25 mouse cellular contexts compared by ENCODE assay signal in the genomic region with DNA sequence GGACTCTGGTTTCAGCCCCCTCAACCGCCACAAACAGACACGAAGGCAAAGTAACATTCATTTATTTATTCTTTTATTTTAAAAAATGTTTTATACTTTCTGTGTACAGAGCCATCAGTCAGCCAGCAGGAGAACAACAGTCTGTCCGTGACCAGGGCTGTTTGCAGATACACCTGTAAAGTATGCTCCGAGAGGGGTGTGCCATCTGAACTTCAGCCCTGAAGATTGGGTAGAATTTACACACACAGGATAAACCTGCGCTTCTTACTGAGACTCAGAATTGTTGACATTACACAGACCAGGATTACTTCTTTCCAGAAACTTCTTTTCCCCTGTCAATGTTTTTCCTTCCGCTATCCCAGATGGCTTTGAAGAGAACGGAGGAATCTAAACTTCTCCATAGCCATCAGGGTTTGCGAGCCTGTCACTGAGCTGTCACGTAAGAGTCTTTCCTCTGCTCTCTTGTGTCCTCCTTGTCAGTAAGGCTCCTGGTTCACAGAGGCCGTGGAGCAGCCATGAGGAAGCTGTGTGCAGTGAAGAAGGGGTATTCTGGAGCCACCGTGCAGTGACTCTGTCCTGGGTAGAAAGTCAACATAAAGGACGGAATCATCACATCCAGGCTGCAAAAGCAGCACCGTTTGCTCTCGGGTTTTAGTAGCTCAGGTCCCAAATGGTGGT. TPM values are rescaled to one million over a fixed set of nuclear protein-coding genes. Genes with fewer than 3 reads are reported as not detected.
DNase-seq lines count a peak whose midpoint lies in the region; ATAC-seq and TF ChIP-seq lines count a peak whose summit lies in the region.
"Had no signal": no experiment of that assay in that cellular context is flagged by ENCODE, and none has a peak within 500 bp of the region (broad histone marks: within the 10 kb centered on the region; RNA-seq: fewer than 3 reads in every experiment).

No protein-coding gene starts in this region.

- H3K4me1 ChIP-seq in intestine, postnatal 0 days (replicated peaks; ENCODE audit: control insufficient read depth, insufficient read depth, low read length), result no peaks in the 10 kb centered on the region
- H3K4me1 ChIP-seq: embryonic facial prominence, embryonic 10.5 days; forebrain, embryonic 13.5 days; forebrain, embryonic 15.5 days had no signal

- no peak for TF ChIP-seq CTCF in intestine, postnatal 0 days (IDR thresholded peaks at IDR 0.05; ENCODE audit: low read depth)

- H3K4me2 ChIP-seq in intestine, postnatal 0 days (replicated peaks; ENCODE audit: low read depth), result peak overlapping the region; percentile 21
- H3K4me2 ChIP-seq: embryonic facial prominence, embryonic 12.5 days; forebrain, embryonic 13.5 days; forebrain, embryonic 15.5 days had no signal

- peak; percentile 57; the same call in 1 of the 2 replicates for ATAC-seq in intestine, postnatal 0 days
- ATAC-seq: activated CD4-positive, CD25-positive, alpha-beta regulatory T cell, adult 4 months; CD4-positive, CD25-positive, alpha-beta regulatory T cell, adult 4 months; forebrain, embryonic 13.5 days; forebrain, embryonic 15.5 days; Patski had no signal

- H3K27ac ChIP-seq in intestine, postnatal 0 days (ENCODE audit: low read depth, low read length), result 0 out of 2 replicates have a peak overlapping the region, but pooled peaks have one; percentile 1
- H3K27ac ChIP-seq: embryonic facial prominence, embryonic 10.5 days; embryonic facial prominence, embryonic 12.5 days; forebrain, embryonic 13.5 days; forebrain, embryonic 15.5 days had no signal

- H3K36me3 ChIP-seq in intestine, postnatal 0 days (ENCODE audit: control insufficient read depth, insufficient read depth), result no peaks in the 10 kb centered on the region
- H3K36me3 ChIP-seq: embryonic facial prominence, embryonic 10.5 days; embryonic facial prominence, embryonic 12.5 days; forebrain, embryonic 15.5 days; G1E had no signal

- H3K27me3 ChIP-seq in intestine, postnatal 0 days (replicated peaks; ENCODE audit: control insufficient read depth, insufficient read depth, low read length), result no peaks in the 10 kb centered on the region
- H3K27me3 ChIP-seq: CH12.LX; embryonic facial prominence, embryonic 12.5 days; forebrain, embryonic 13.5 days; forebrain, embryonic 15.5 days; Patski had no signal

- no peak overlapping the region for H3K9ac ChIP-seq in intestine, postnatal 0 days (ENCODE audit: low read depth, low read length)
- H3K9ac ChIP-seq: embryonic facial prominence, embryonic 12.5 days; forebrain, embryonic 13.5 days; forebrain, embryonic 15.5 days had no signal

- WGBS in intestine, postnatal 0 days, result 40% methylated on average over 14 of the region's 14 CpGs

- no peak overlapping the region for H3K4me3 ChIP-seq in intestine, postnatal 0 days (ENCODE audit: low read depth, low read length)
- H3K4me3 ChIP-seq: embryonic facial prominence, embryonic 10.5 days; embryonic facial prominence, embryonic 12.5 days; forebrain, embryonic 13.5 days; forebrain, embryonic 15.5 days had no signal

- DNase-seq in heart, adult 11 months, result peak; percentile 73
- no peak for DNase-seq in heart, adult 9 months (ENCODE audit: low spot score in 2 of 2)
- peak; percentile 3 for DNase-seq in urinary bladder, adult 2 months (ENCODE audit: low spot score)
- no peak for DNase-seq in urinary bladder, adult 18-20 months (ENCODE audit: low spot score in 2 of 2)
- no peak for DNase-seq in right cerebral cortex, postnatal 36 days (ENCODE audit: low spot score in 2 of 2)
- DNase-seq: adrenal gland, adult 8-10 months; adrenal gland, postnatal 14 days; adrenal gland, postnatal 36 days; B cell, adult 2 months; cerebellum, adult 11-12 months; cerebellum, adult 2 months; cerebellum, adult 9-10 months; cerebellum, postnatal 10 days; cerebellum, postnatal 25 days had no signal

- H3K9me3 ChIP-seq in intestine, postnatal 0 days (ENCODE audit: control insufficient read depth), result no peaks in the 10 kb centered on the region
- H3K9me3 ChIP-seq: embryonic facial prominence, embryonic 10.5 days; embryonic facial prominence, embryonic 12.5 days; forebrain, embryonic 13.5 days; forebrain, embryonic 15.5 days had no signal

RNA-seq across cellular contexts. Expression of gene Gm10309, which starts 51.2 kb away (rescaled TPM):
- 0.14 and 0.24 TPM in 2 replicates for polyA plus RNA-seq in urinary bladder, adult 2 months (2012; rRNA removed)
- polyA plus RNA-seq in intestine, postnatal 0 days (2015; fragmentation: Nextera tagmentation; extraction: Ambion mirVana), result 0.12 TPM in 1 of 2 replicates, not detected in the other
- polyA plus RNA-seq: cerebellum, adult 2 months; cortical plate, adult 2 months; G1E; Patski had no signal

Comparison
In these comparisons a context has a peak if more than half of its experiments do, and no peak if none do; other contexts are left out.
1. DNase-seq: peak in heart, adult 11 months (single experiment) and urinary bladder, adult 2 months (single experiment); none in heart, adult 9 months (0 of 2), urinary bladder, adult 18-20 months (0 of 2) and right cerebral cortex, postnatal 36 days (0 of 2).